Mouse (Mus musculus): ENCODE results near the gene Fhod1. TPM values are rescaled to one million over a fixed set of nuclear protein-coding genes. Genes with fewer than 3 reads are reported as not detected.

The Fhod1 gene
- total and polyA plus RNA-seq, 3 experiments: 1.7 to 6.1 (median 4.7) TPM

DNA sequence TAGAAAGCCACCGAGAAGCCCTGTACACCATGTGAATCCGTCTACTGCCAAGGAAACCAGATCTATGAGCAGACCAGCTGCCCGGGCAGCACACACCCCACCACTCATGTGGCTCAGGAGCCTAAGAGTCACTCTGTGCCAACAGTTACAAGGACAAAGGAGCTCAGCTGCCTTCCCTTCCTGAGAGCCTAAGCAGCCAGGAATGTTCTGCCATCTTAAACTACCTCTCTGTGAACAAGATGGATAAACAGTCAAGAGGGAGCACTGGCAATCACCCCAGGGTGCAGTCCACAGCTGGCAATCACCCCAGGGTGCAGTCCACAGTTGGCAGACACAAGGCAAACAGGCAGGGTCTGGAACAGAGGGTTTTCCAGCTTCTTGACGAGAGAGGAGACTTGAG, 29.8 kb downstream of the Fhod1 start:
- Histone ChIP-seq H3K4me1 (ENCODE audit: insufficient read depth, low read depth, low read length) (peaks cover 10% of the 10 kb centered on the region), H3K9me3 (replicated peaks) (no peaks in the 10 kb centered on the region), H3K36me3 (replicated peaks) (peaks cover 87% of the 10 kb centered on the region), H3K27me3 (ENCODE audit: insufficient read depth, low read length) (no peaks in the 10 kb centered on the region), H3K4me3 (ENCODE audit: low read depth, low read length) (no peak overlapping the region)
- no peak for TF ChIP-seq TAL1 (conservative IDR thresholded peaks at IDR 0.05; ENCODE audit: low read depth, low read length)
- no peak for TF ChIP-seq GATA1 (IDR thresholded peaks at IDR 0.05; ENCODE audit: borderline replicate concordance, low read length)
- no peak for TF ChIP-seq POLR2AphosphoS5 (IDR thresholded peaks at IDR 0.05; ENCODE audit: insufficient replicate concordance, low read depth, low read length)
- no peak for TF ChIP-seq CTCF (IDR thresholded peaks at IDR 0.05; ENCODE audit: low read depth, low read length)
- no peak for TF ChIP-seq GATA2 (IDR thresholded peaks at IDR 0.05; ENCODE audit: borderline replicate concordance, low read depth, low read length)
- ATAC-seq (ENCODE audit: extremely low read depth, insufficient number of reproducible peaks, low FRiP score, poor library complexity, severe bottlenecking) (no peak), DNase-seq (ENCODE audit: low spot score) (no peak)

GRCm38 (mm10) chr8:105315073-105315769, 32.5 kb downstream of the Fhod1 start:
- TF ChIP-seq CTCF (IDR thresholded peaks at IDR 0.05; ENCODE audit: low read depth, low read length) (no peak), GATA1 (IDR thresholded peaks at IDR 0.05; ENCODE audit: borderline replicate concordance, low read length) (no peak), POLR2AphosphoS5 (IDR thresholded peaks at IDR 0.05; ENCODE audit: insufficient replicate concordance, low read depth, low read length) (no peak), GATA2 (IDR thresholded peaks at IDR 0.05; ENCODE audit: borderline replicate concordance, low read depth, low read length) (no peak), TAL1 (conservative IDR thresholded peaks at IDR 0.05; ENCODE audit: low read depth, low read length) (no peak)
- H3K4me1 ChIP-seq (ENCODE audit: insufficient read depth, low read depth, low read length): peaks cover 18% of the 10 kb centered on the region
- no peaks in the 10 kb centered on the region for H3K9me3 ChIP-seq (replicated peaks)
- H3K36me3 ChIP-seq (replicated peaks): peaks cover 98% of the 10 kb centered on the region
- ATAC-seq (ENCODE audit: extremely low read depth, insufficient number of reproducible peaks, low FRiP score, poor library complexity, severe bottlenecking) (no peak), DNase-seq (ENCODE audit: low spot score) (no peak)
- H3K27me3 ChIP-seq (ENCODE audit: insufficient read depth, low read length): no peaks in the 10 kb centered on the region
- no peak overlapping the region for H3K4me3 ChIP-seq (ENCODE audit: low read depth, low read length)

- no peak for TF ChIP-seq GATA2 (IDR thresholded peaks at IDR 0.05; ENCODE audit: borderline replicate concordance, low read depth, low read length)
- TF ChIP-seq POLR2AphosphoS5 (IDR thresholded peaks at IDR 0.05; ENCODE audit: insufficient replicate concordance, low read depth, low read length): no peak
- TF ChIP-seq GATA1 (IDR thresholded peaks at IDR 0.05; ENCODE audit: borderline replicate concordance, low read length): no peak
- no peak for TF ChIP-seq CTCF (IDR thresholded peaks at IDR 0.05; ENCODE audit: low read depth, low read length)
- TF ChIP-seq TAL1 (conservative IDR thresholded peaks at IDR 0.05; ENCODE audit: low read depth, low read length): no peak
- Histone ChIP-seq H3K4me1 (ENCODE audit: insufficient read depth, low read depth, low read length) (peaks cover 14% of the 10 kb centered on the region), H3K4me3 (ENCODE audit: low read depth, low read length) (no peak overlapping the region), H3K36me3 (replicated peaks) (peaks cover 98% of the 10 kb centered on the region), H3K27me3 (ENCODE audit: insufficient read depth, low read length) (no peaks in the 10 kb centered on the region), H3K9me3 (replicated peaks) (no peaks in the 10 kb centered on the region)
- ATAC-seq (ENCODE audit: extremely low read depth, insufficient number of reproducible peaks, low FRiP score, poor library complexity, severe bottlenecking) (no peak), DNase-seq (ENCODE audit: low spot score) (no peak)
Measured at GRCm38 (mm10) chr8:105313622-105314402, 33.9 kb downstream of the Fhod1 start.

DNA sequence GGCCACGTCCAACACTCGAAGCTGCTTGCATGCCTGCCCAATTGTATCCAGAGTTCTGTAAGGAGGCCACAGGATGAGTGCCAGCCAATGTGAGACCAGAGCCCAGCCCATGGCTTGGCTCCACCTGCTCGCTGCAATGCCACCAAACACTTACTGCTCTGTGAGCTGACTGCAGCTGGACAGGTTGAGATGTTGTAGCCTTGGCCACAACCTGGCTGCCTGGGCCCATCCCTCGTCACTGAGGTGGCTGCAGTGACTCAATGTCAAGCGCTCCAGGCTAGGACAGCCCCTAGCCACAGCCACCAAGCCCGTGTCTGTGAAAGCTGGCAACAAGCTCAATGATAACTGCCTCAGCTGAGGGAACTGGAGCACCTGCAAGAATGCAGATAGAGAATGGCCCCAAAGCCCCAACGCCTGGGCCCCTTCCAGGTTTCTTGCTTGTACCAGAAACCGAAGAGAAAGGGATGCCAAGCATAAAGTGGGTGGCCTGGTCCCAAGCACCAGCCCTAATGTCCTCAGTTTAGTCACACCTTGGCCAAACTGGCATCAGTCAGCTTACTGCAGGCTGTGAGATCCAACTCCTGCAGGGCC, 34.8 kb downstream of the Fhod1 start:
- DNase-seq (ENCODE audit: low spot score): no peak
- Histone ChIP-seq H3K27me3 (ENCODE audit: insufficient read depth, low read length) (no peaks in the 10 kb centered on the region), H3K36me3 (replicated peaks) (peaks cover 98% of the 10 kb centered on the region), H3K4me3 (ENCODE audit: low read depth, low read length) (no peak overlapping the region), H3K4me1 (ENCODE audit: insufficient read depth, low read depth, low read length) (peaks cover 14% of the 10 kb centered on the region), H3K9me3 (replicated peaks) (no peaks in the 10 kb centered on the region)
- TF ChIP-seq POLR2AphosphoS5 (IDR thresholded peaks at IDR 0.05; ENCODE audit: insufficient replicate concordance, low read depth, low read length) (no peak), CTCF (IDR thresholded peaks at IDR 0.05; ENCODE audit: low read depth, low read length) (no peak)
- no peak for ATAC-seq (ENCODE audit: extremely low read depth, insufficient number of reproducible peaks, low FRiP score, poor library complexity, severe bottlenecking)

DNA sequence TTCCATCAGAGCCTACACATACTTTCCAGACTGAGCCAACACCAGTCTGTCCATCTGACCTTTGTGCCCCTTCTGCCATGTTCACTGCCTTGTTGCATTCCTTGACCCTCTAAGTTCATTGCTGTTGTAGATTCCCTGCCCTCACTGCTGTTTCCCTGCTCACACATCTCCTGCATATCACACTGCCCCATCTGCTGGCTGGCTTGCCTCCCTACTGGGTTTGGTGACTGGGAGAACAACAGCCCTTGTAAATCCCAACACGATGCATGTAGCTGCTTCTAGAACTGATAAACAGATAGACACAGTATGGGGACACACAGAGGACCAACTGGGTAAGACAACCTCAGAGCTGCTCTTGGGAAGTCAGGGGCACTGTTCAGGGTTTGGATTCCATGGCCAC, 36.0 kb downstream of the Fhod1 start:
- Histone ChIP-seq H3K9me3 (replicated peaks) (no peaks in the 10 kb centered on the region), H3K27me3 (ENCODE audit: insufficient read depth, low read length) (no peaks in the 10 kb centered on the region), H3K4me3 (ENCODE audit: low read depth, low read length) (no peak overlapping the region), H3K36me3 (replicated peaks) (peaks cover 98% of the 10 kb centered on the region), H3K4me1 (ENCODE audit: insufficient read depth, low read depth, low read length) (peaks cover 15% of the 10 kb centered on the region)
- DNase-seq (ENCODE audit: low spot score) (no peak), ATAC-seq (ENCODE audit: extremely low read depth, insufficient number of reproducible peaks, low FRiP score, poor library complexity, severe bottlenecking) (no peak)
- TF ChIP-seq CTCF (IDR thresholded peaks at IDR 0.05; ENCODE audit: low read depth, low read length) (no peak), GATA1 (IDR thresholded peaks at IDR 0.05; ENCODE audit: borderline replicate concordance, low read length) (no peak), TAL1 (conservative IDR thresholded peaks at IDR 0.05; ENCODE audit: low read depth, low read length) (no peak), GATA2 (IDR thresholded peaks at IDR 0.05; ENCODE audit: borderline replicate concordance, low read depth, low read length) (no peak), POLR2AphosphoS5 (IDR thresholded peaks at IDR 0.05; ENCODE audit: insufficient replicate concordance, low read depth, low read length) (no peak)

DNA sequence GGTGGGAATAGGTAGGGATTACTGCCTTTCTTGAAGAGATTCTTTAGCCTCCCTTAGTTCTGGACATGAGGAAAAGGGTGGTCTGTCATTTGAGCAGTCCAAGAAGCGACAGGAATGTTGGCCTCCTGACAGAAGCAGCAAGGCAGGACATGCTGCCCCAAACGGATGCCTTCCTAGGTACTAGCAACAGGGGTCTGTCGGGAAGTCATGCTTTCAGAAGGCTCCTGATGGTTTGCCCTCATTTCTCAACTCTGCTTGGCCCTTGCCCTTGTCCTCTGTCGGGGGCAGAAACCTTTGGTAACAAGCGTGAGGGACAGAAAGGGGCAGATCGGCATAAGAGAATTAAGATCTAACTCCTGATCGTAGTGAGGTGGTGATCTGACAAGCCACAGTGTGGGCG, 37.6 kb downstream of the Fhod1 start:
- Histone ChIP-seq H3K9me3 (replicated peaks) (no peaks in the 10 kb centered on the region), H3K4me1 (ENCODE audit: insufficient read depth, low read depth, low read length) (peaks cover 30% of the 10 kb centered on the region), H3K36me3 (replicated peaks) (peaks cover 98% of the 10 kb centered on the region), H3K27me3 (ENCODE audit: insufficient read depth, low read length) (no peaks in the 10 kb centered on the region), H3K4me3 (ENCODE audit: low read depth, low read length) (no peak overlapping the region)
- TF ChIP-seq GATA2 (IDR thresholded peaks at IDR 0.05; ENCODE audit: borderline replicate concordance, low read depth, low read length) (no peak), GATA1 (IDR thresholded peaks at IDR 0.05; ENCODE audit: borderline replicate concordance, low read length) (no peak), CTCF (IDR thresholded peaks at IDR 0.05; ENCODE audit: low read depth, low read length) (no peak), POLR2AphosphoS5 (IDR thresholded peaks at IDR 0.05; ENCODE audit: insufficient replicate concordance, low read depth, low read length) (no peak), TAL1 (conservative IDR thresholded peaks at IDR 0.05; ENCODE audit: low read depth, low read length) (no peak)
- DNase-seq (ENCODE audit: low spot score): no peak
- ATAC-seq (ENCODE audit: extremely low read depth, insufficient number of reproducible peaks, low FRiP score, poor library complexity, severe bottlenecking): no peak

Measured in G1E (cell line).